Mouse (Mus musculus) kidney, postnatal 4 days (tissue): ENCODE data around the gene Trpm3.
A peak's percentile ranks its signal among the peaks of the same experiment; 100 is the strongest.

Experiments
- DNase-seq, 2 experiments: peaks; one replicate each; pipeline ENCODE4 v3.0.0; 2021; ENCODE audit warnings: mixed read lengths in 2 of 2

Gene Trpm3

GRCm38 (mm10) chr19:22869853-22870252 lies 731.0 kb downstream of the Trpm3 start:
- DNase-seq: no peak

- DNase-seq: no peak
Measured at GRCm38 (mm10) chr19:22872456-22872855, 733.6 kb downstream of the Trpm3 start.

- DNase-seq: no peak
Measured at GRCm38 (mm10) chr19:22880199-22880598, 741.4 kb downstream of the Trpm3 start.

GRCm38 (mm10) chr19:22882670-22883111 lies 743.8 kb downstream of the Trpm3 start:
- DNase-seq: no peak

- DNase-seq: no peak
Measured at GRCm38 (mm10) chr19:22883154-22883553, 744.3 kb downstream of the Trpm3 start.

GRCm38 (mm10) chr19:22883744-22884317 lies 745.0 kb downstream of the Trpm3 start:
- DNase-seq: peak; percentile 56 to 70

GRCm38 (mm10) chr19:22884357-22884756 lies 745.5 kb downstream of the Trpm3 start:
- DNase-seq: peak; percentile 40 to 46

- DNase-seq: no peak
Measured at GRCm38 (mm10) chr19:22885051-22885450, 746.2 kb downstream of the Trpm3 start.

GRCm38 (mm10) chr19:22901892-22902291 lies 763.0 kb downstream of the Trpm3 start:
- no peak for DNase-seq

- DNase-seq: no peak
Measured at GRCm38 (mm10) chr19:22902386-22902785, 763.5 kb downstream of the Trpm3 start.

GRCm38 (mm10) chr19:22905066-22905482 lies 766.2 kb downstream of the Trpm3 start:
- DNase-seq: no peak

- DNase-seq: no peak
Measured at GRCm38 (mm10) chr19:22910686-22911085, 771.8 kb downstream of the Trpm3 start.

- DNase-seq: no peak
Measured at GRCm38 (mm10) chr19:22912971-22913370, 774.1 kb downstream of the Trpm3 start.

GRCm38 (mm10) chr19:22915868-22916642 lies 777.2 kb downstream of the Trpm3 start:
- peak; percentile 86 to 90 for DNase-seq

GRCm38 (mm10) chr19:22916643-22917344 lies 777.9 kb downstream of the Trpm3 start:
- DNase-seq: peak; percentile 98

GRCm38 (mm10) chr19:22917345-22917735 lies 778.5 kb downstream of the Trpm3 start:
- no peak for DNase-seq

- no peak for DNase-seq
Measured at GRCm38 (mm10) chr19:22920949-22921348, 782.1 kb downstream of the Trpm3 start.

- DNase-seq: no peak
Measured at GRCm38 (mm10) chr19:22922871-22923670, 784.2 kb downstream of the Trpm3 start.

GRCm38 (mm10) chr19:22925284-22925683 lies 786.4 kb downstream of the Trpm3 start:
- no peak for DNase-seq

GRCm38 (mm10) chr19:22926753-22927152 lies 787.9 kb downstream of the Trpm3 start:
- DNase-seq: no peak

GRCm38 (mm10) chr19:22928366-22928765 lies 789.5 kb downstream of the Trpm3 start:
- DNase-seq: no peak

GRCm38 (mm10) chr19:22929768-22930167 lies 790.9 kb downstream of the Trpm3 start:
- DNase-seq: no peak

GRCm38 (mm10) chr19:22930368-22930834 lies 791.6 kb downstream of the Trpm3 start:
- DNase-seq: peak; percentile 68 to 78
